Mouse (Mus musculus) MEL (cell line): Measurements from ENCODE around the gene Rpp30. TPM values are rescaled to one million over a fixed set of nuclear protein-coding genes. Genes with fewer than 3 reads are reported as not detected.

ENCODE experiments used
- DNase-seq: peaks from one replicate; pipeline ENCODE4 v3.0.0; 2011; ENCODE audit warnings: low read depth, low spot score
- H3K27ac ChIP-seq: 2 replicates; pipeline ENCODE4 v1.5.1; 2012; ENCODE audit warnings: low read depth, mild to moderate bottlenecking, control low read depth, low read length, moderate library complexity; ENCODE audit not compliant: control insufficient read depth
- H3K27me3 ChIP-seq, 2 experiments: fragments of 150-350 bp in 1 of 2; sonication (generic) in 1 of 2; 2 replicates each; pipeline ENCODE4 v1.6.1; 2012; ENCODE audit warnings: low read length in 2 of 2, mild to moderate bottlenecking in 2 of 2, improper control_type of control experiment in 1 of 2, moderate library complexity in 1 of 2; ENCODE audit not compliant: insufficient read depth in 2 of 2, control insufficient read depth in 1 of 2
- H3K36me3 ChIP-seq, 2 experiments: 2 replicates each; pipeline ENCODE4 v1.6.1; 2012 to 2014; ENCODE audit warnings: low read length in 2 of 2, improper control_type of control experiment in 1 of 2, inconsistent platforms in 1 of 2, mild to moderate bottlenecking in 1 of 2; ENCODE audit not compliant: insufficient read depth in 2 of 2, control insufficient read depth in 1 of 2
- H3K4me1 ChIP-seq, 2 experiments: fragments of 150-350 bp in 1 of 2; sonication (generic) in 1 of 2; 2 replicates each; pipeline ENCODE4 v1.6.1; 2012; ENCODE audit warnings: low read length in 2 of 2, improper control_type of control experiment in 1 of 2, mild to moderate bottlenecking in 1 of 2; ENCODE audit not compliant: insufficient read depth in 2 of 2, control insufficient read depth in 1 of 2
- H3K4me3 ChIP-seq, 2 experiments: fragments of 150-350 bp in 1 of 2; sonication (generic) in 1 of 2; 2 replicates each; pipeline ENCODE4 v1.5.1; 2012; ENCODE audit warnings: low read depth in 2 of 2, low read length in 2 of 2, mild to moderate bottlenecking in 2 of 2, moderate library complexity in 2 of 2, control low read depth in 1 of 2, improper control_type of control experiment in 1 of 2; ENCODE audit not compliant: control insufficient read depth in 1 of 2, insufficient read depth in 1 of 2
- H3K79me2 ChIP-seq: 2 replicates; pipeline ENCODE4 v1.6.1; 2012; ENCODE audit warnings: mild to moderate bottlenecking, low read length, moderate library complexity; ENCODE audit not compliant: control insufficient read depth, poor library complexity, insufficient read depth
- H3K9ac ChIP-seq: 2 replicates; pipeline ENCODE4 v1.6.1; 2012; ENCODE audit warnings: low read depth, mild to moderate bottlenecking, control low read depth, low read length, moderate library complexity; ENCODE audit not compliant: control insufficient read depth, poor library complexity, severe bottlenecking
- H3K9me3 ChIP-seq: fragments of 150-350 bp; sonication (generic); replicated peaks from 2 replicates; pipeline ENCODE4 v1.6.1; 2012; ENCODE audit warnings: mild to moderate bottlenecking, low read length, improper control_type of control experiment, moderate library complexity; ENCODE audit not compliant: insufficient read depth
- CHD1 ChIP-seq: IDR thresholded peaks from 2 replicates; pipeline ENCODE4 v1.6.1; 2012; ENCODE audit warnings: low read depth, mild to moderate bottlenecking, inconsistent platforms, low read length, improper control_type of control experiment
- CTCF ChIP-seq, 3 experiments: IDR thresholded peaks in 2 of 3; conservative IDR thresholded peaks in 1 of 3; 2 replicates each; pipeline ENCODE4 v1.5.1; 2011 to 2012; ENCODE audit warnings: low read length in 3 of 3, low read depth in 2 of 3, mild to moderate bottlenecking in 2 of 3, improper control_type of control experiment in 1 of 3, inconsistent platforms in 1 of 3, mixed read lengths in 1 of 3, moderate library complexity in 1 of 3; ENCODE audit not compliant: control insufficient read depth in 1 of 3, insufficient read depth in 1 of 3, poor library complexity in 1 of 3, severe bottlenecking in 1 of 3
- E2F4 ChIP-seq: IDR thresholded peaks from 2 replicates; pipeline ENCODE4 v1.6.1; 2011; ENCODE audit warnings: low read depth, low read length, improper control_type of control experiment, borderline replicate concordance
- GABPA ChIP-seq: IDR thresholded peaks from 2 replicates; pipeline ENCODE4 v1.6.1; 2012; ENCODE audit warnings: low read depth, mild to moderate bottlenecking, inconsistent platforms, low read length, improper control_type of control experiment, moderate library complexity
- MAX ChIP-seq: IDR thresholded peaks from 2 replicates; pipeline ENCODE4 v1.6.1; 2011; ENCODE audit warnings: low read length, improper control_type of control experiment
- MAZ ChIP-seq: IDR thresholded peaks from 2 replicates; pipeline ENCODE4 v1.6.1; 2012; ENCODE audit warnings: low read depth, mild to moderate bottlenecking, inconsistent platforms, low read length, improper control_type of control experiment
- MEF2A ChIP-seq: IDR thresholded peaks from 2 replicates; pipeline ENCODE4 v1.6.1; 2014; ENCODE audit warnings: low read depth, mild to moderate bottlenecking, inconsistent platforms, low read length, improper control_type of control experiment; ENCODE audit not compliant: poor library complexity, insufficient replicate concordance, severe bottlenecking; ENCODE audit errors: extremely low read depth
- MYB ChIP-seq: IDR thresholded peaks from 2 replicates; pipeline ENCODE4 v1.6.1; 2011; ENCODE audit warnings: mild to moderate bottlenecking, low read depth, low read length, improper control_type of control experiment
- MYC ChIP-seq: IDR thresholded peaks from 2 replicates; pipeline ENCODE4 v1.6.1; 2011; ENCODE audit warnings: low read depth, mild to moderate bottlenecking, low read length, improper control_type of control experiment, moderate library complexity
- NRF1 ChIP-seq: IDR thresholded peaks from 2 replicates; pipeline ENCODE4 v1.6.1; 2014; ENCODE audit warnings: low read depth, mild to moderate bottlenecking, inconsistent platforms, low read length, improper control_type of control experiment, moderate library complexity; ENCODE audit not compliant: poor library complexity, insufficient read depth, severe bottlenecking
- RAD21 ChIP-seq: IDR thresholded peaks from 2 replicates; pipeline ENCODE4 v1.6.1; 2011; ENCODE audit warnings: mild to moderate bottlenecking, low read depth, low read length, improper control_type of control experiment
- RCOR1 ChIP-seq: IDR thresholded peaks from 2 replicates; pipeline ENCODE4 v1.6.1; 2012; ENCODE audit warnings: low read depth, mild to moderate bottlenecking, inconsistent platforms, low read length, improper control_type of control experiment
- SIN3A ChIP-seq: IDR thresholded peaks from 2 replicates; pipeline ENCODE4 v1.6.1; 2012; ENCODE audit warnings: low read length, improper control_type of control experiment, inconsistent platforms
- SMC3 ChIP-seq: IDR thresholded peaks from 2 replicates; pipeline ENCODE4 v1.6.1; 2011; ENCODE audit warnings: low read depth, low read length, improper control_type of control experiment
- TBP ChIP-seq: IDR thresholded peaks from 2 replicates; pipeline ENCODE4 v1.8.0; 2011; ENCODE audit warnings: low read depth, low read length, improper control_type of control experiment
- USF1 ChIP-seq: IDR thresholded peaks from 2 replicates; pipeline ENCODE4 v1.6.1; 2014; ENCODE audit warnings: low read depth, mild to moderate bottlenecking, inconsistent platforms, low read length, improper control_type of control experiment, moderate library complexity
- ZC3H11A ChIP-seq: IDR thresholded peaks from 2 replicates; pipeline ENCODE4 v1.6.1; 2012; ENCODE audit warnings: low read depth, mild to moderate bottlenecking, inconsistent platforms, low read length, improper control_type of control experiment
- ZMIZ1 ChIP-seq: IDR thresholded peaks from 2 replicates; pipeline ENCODE4 v1.6.1; 2012; ENCODE audit warnings: low read depth, mild to moderate bottlenecking, inconsistent platforms, low read length, improper control_type of control experiment, moderate library complexity
- polyA plus RNA-seq, 2 experiments: library from polyadenylated mRNA; stranded (reverse) in 1 of 2; unstranded in 1 of 2; fragments of >175 nt in 1 of 2; fragments of >200 nt in 1 of 2; gene quantifications; 2 replicates each; pipeline versions ENCODE4 v1.2.1 to v1.2.4; 2012; ENCODE audit warnings: low replicate concordance in 2 of 2, low read depth in 1 of 2; ENCODE audit not compliant: insufficient read length in 2 of 2, insufficient read depth in 1 of 2, missing spikeins in 1 of 2
- total RNA-seq: library from RNA; depleted of rRNA; stranded (reverse); fragments of 300-350 nt; gene quantifications from 2 replicates; pipeline ENCODE4 v1.2.3, GENCODE M21; 2012

The Rpp30 gene
- total and polyA plus RNA-seq, 3 experiments: 55.4 to 81.3 TPM; not detected in 1

- H3K4me3 ChIP-seq: no peak overlapping the region
- H3K36me3 ChIP-seq: no peaks in the 10 kb centered on the region
- no peak overlapping the region for H3K27ac ChIP-seq
- no peaks in the 10 kb centered on the region for H3K9me3 ChIP-seq
- no peaks in the 10 kb centered on the region for H3K4me1 ChIP-seq
- no peak overlapping the region for H3K9ac ChIP-seq
- DNase-seq: no peak
- no peak for TF ChIP-seq RCOR1
- no peak for TF ChIP-seq MYC
- no peak for TF ChIP-seq MEF2A
- no peak for TF ChIP-seq GABPA
- TF ChIP-seq E2F4: no peak
- no peak for TF ChIP-seq MYB
- TF ChIP-seq CTCF (IDR thresholded peaks at IDR 0.05 in 2 of 3, conservative IDR thresholded peaks at IDR 0.05 in 1 of 3; ENCODE audit: control insufficient read depth in 1 of 3, insufficient read depth in 1 of 3, low read depth in 2 of 3, low read length in 3 of 3, poor library complexity in 1 of 3, severe bottlenecking in 1 of 3): peak in 1 of 3 experiments; percentile 10; a peak in 1 of 6 replicates
- no peak for TF ChIP-seq CHD1
- no peak for TF ChIP-seq NRF1
- TF ChIP-seq MAX: no peak
- no peak for TF ChIP-seq MAZ
- TF ChIP-seq RAD21: peak; percentile 43
- no peak for TF ChIP-seq SIN3A
- TF ChIP-seq USF1: no peak
- peak; percentile 18; the same call in 1 of the 2 replicates for TF ChIP-seq SMC3
- TF ChIP-seq, all 39 proteins: peak for 3
- H3K79me2 ChIP-seq: no peaks in the 10 kb centered on the region
- no peaks in the 10 kb centered on the region for H3K27me3 ChIP-seq
These were observed 20.6 kb upstream of the Rpp30 start for GRCm38 (mm10) chr19:36062801-36063529.

DNA sequence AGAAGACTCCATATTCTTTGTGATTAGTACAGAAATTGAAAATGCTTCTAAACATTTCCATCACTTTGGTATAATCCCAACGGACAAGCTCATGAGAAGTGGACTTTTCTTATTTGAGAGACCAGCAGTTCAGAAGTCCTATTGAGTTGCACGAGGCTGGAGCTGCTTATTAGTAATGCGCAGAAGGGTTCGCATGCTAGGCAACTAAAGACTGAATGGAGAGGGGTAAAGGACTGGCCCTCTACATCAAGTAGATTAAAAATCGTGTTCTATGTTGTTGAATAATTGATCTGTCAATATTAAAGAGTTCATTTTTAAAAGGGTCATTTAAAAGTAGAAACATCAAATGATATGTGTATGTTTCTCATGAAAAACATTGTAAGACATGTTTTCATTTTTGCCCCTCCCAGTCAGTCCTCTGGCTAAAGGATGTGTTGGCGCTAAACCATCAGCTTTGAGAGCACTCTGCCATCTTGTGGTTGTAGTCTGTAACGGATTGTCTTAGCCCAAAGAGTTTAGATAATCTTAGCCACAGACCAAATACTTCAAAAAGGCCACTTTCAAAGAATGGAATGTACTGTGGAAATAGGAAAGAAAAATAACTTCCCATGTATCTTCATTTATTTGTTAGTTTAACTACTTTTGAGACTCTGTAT, 782 bp upstream of the Rpp30 start:
- Histone ChIP-seq H3K4me1 (peaks cover 0 to 2% of the 10 kb centered on the region in 2 experiments; a peak in 1 of 4 replicates), H3K4me3 (peak overlapping the region; percentile 83 to 93)
- TF ChIP-seq ZC3H11A: peak; percentile 87
- no peak for TF ChIP-seq ZMIZ1
- TF ChIP-seq SIN3A: peak; percentile 49; the same call in 1 of the 2 replicates
- TF ChIP-seq RCOR1: no peak
- TF ChIP-seq TBP: 0 out of 2 replicates have a peak, but pooled peaks have one; percentile 20
- TF ChIP-seq RAD21: peak; percentile 96
- peak; percentile 49 to 96 (median 67) for TF ChIP-seq CTCF (IDR thresholded peaks at IDR 0.05 in 2 of 3, conservative IDR thresholded peaks at IDR 0.05 in 1 of 3; ENCODE audit: control insufficient read depth in 1 of 3, insufficient read depth in 1 of 3, low read depth in 2 of 3, low read length in 3 of 3, poor library complexity in 1 of 3, severe bottlenecking in 1 of 3)
- TF ChIP-seq MYC: peak; percentile 26
- peak; percentile 96 for TF ChIP-seq SMC3
- TF ChIP-seq, all 39 proteins: peak for 7
- no peaks in the 10 kb centered on the region for H3K9me3 ChIP-seq
- peaks cover 14% of the 10 kb centered on the region for H3K79me2 ChIP-seq
- H3K27me3 ChIP-seq: no peaks in the 10 kb centered on the region
- H3K9ac ChIP-seq: peak overlapping the region; percentile 69
- H3K36me3 ChIP-seq: peaks cover 0 to 6% of the 10 kb centered on the region in 2 experiments; a peak in 1 of 4 replicates
- H3K27ac ChIP-seq: peak overlapping the region; percentile 62
- DNase-seq: peak; percentile 88
